Mouse (Mus musculus) left cerebral cortex, adult 2 months (tissue): ENCODE results near the gene Gna13. TPM values are rescaled to one million over a fixed set of nuclear protein-coding genes. Genes with fewer than 3 reads are reported as not detected.
"Not testable (repeated sequence)": the region's sequence is repeated elsewhere in the genome, so short reads cannot be mapped to it uniquely, and the experiment has no call there.

Experiments
- DNase-seq, 2 experiments: peaks; one replicate each; pipeline ENCODE4 v3.0.0; 2021 to 2022; ENCODE audit warnings: low spot score in 2 of 2, mixed read lengths in 1 of 2; ENCODE audit errors: extremely low spot score in 1 of 2
- H3K27ac ChIP-seq: fragments of 200-600 bp; 2 replicates; pipeline ENCODE4 v1.8.1; 2022
- H3K4me3 ChIP-seq: fragments of 200-600 bp; 2 replicates; pipeline ENCODE4 v1.8.1; 2022
- CTCF ChIP-seq: fragments of 200-600 bp; IDR thresholded peaks from 2 replicates; pipeline ENCODE4 v1.8.1; 2022; ENCODE audit warnings: antibody characterized with exemption, mild to moderate bottlenecking, moderate library complexity
- intact Hi-C: fragments of 180-260 bp; cut with DNase I; formaldehyde crosslinking; loops from one replicate; pipeline ENCODE4 v1.15.1; 2025
- total RNA-seq, 2 experiments: library from RNA; stranded (reverse); gene quantifications; 2 replicates each; pipeline ENCODE4 v1.2.3; 2021

Gna13 gene
- total RNA-seq, 2 experiments from 2014 or later = 45.0 to 47.7 TPM

DNA sequence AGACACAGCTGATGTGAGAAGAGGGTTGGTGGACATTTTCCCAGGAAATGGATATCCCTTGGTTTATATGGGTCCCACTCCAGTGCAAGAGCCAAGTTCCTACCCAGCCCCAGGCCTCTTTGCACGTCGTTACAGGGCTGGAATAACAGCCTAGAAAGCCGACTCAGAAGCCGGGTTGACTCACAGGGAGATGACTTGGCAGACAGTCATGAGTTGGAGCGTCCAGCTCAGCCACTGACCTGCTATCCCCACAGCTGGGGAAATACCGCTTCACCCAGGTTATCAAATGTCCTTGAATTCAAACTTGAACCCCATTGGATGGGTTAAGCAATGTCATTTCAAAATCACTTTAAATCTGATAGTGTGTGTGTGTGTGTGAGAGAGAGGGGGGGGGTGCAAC is 29.9 kb upstream of the Gna13 start:
- TF ChIP-seq CTCF = no peak
- intact Hi-C loops = loop anchor here (5.0 kb wide), 2 partner anchors 255 to 530 kb away; no protein-coding TSS in a partner anchor
- no peak for DNase-seq
- no peak overlapping the region for H3K27ac ChIP-seq
- H3K4me3 ChIP-seq = no peak overlapping the region

GRCm38 (mm10) chr11:109334773-109335172 is 27.9 kb upstream of the Gna13 start:
- no peak overlapping the region for H3K4me3 ChIP-seq
- intact Hi-C loops = loop anchor here (5.0 kb wide), 2 partner anchors 253 to 528 kb away; no protein-coding TSS in a partner anchor
- DNase-seq = no peak
- TF ChIP-seq CTCF = no peak
- no peak overlapping the region for H3K27ac ChIP-seq

DNA sequence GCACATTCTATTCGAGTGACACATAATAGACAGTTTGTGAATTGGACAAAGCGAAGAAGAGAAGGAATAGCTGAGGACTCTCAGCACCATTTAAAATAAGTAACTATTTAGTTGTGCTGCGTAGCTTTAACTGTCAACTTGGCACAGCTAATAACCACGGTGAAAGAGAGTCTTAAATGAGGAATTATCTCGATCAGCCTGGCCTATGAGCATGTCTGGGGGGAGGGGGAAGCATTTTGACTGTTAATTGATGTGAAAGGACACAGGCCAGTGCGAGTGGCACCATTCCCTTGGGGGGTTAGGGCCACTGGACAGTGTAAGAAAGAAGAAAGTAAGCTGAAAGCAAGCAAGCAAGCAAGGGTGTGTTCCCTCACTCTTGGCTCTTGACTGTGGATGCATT is 26.7 kb upstream of the Gna13 start:
- no peak overlapping the region for H3K4me3 ChIP-seq
- intact Hi-C loops = no loop called here
- no peak overlapping the region for H3K27ac ChIP-seq
- no peak for TF ChIP-seq CTCF
- no peak for DNase-seq

DNA sequence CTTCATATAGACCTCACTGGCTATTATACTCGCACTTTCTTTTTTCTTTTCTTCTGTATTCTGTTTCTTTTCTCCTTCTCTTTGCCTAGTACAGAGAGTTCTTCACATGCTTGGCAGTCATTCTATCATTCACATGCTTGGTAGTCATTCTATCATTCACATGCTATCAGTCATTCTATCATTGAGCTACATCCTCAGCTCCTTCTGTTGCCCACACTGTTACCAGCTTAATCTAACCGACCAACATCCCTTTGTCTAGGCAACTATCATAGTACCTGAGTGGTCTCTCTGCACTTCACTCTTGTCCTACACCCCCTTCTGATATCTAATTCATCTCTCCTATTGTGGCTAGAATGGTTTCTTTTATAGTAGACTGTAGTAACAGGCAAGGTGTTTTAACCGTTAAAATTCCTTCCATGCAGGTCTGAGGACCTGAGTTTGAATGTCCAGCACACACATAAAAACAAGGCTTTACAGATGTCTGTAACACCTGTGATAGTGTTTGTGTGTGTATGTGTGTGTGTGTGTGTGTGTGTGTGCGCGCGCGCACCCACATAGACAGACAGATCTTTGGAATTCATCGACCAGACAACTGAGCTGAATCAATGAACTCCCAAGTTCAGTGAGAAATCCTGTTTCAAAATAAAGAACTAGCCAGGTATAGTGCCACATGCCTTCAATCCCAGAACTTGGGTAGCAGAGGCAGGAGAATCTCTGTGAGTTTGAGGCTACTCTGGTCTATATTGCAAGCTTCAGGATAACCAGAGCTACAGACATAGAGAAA is 23.3 kb upstream of the Gna13 start:
- Histone ChIP-seq H3K4me3 (no peak overlapping the region), H3K27ac (no peak overlapping the region)
- no peak for DNase-seq
- no peak for TF ChIP-seq CTCF
- intact Hi-C loops = no loop called here

DNA sequence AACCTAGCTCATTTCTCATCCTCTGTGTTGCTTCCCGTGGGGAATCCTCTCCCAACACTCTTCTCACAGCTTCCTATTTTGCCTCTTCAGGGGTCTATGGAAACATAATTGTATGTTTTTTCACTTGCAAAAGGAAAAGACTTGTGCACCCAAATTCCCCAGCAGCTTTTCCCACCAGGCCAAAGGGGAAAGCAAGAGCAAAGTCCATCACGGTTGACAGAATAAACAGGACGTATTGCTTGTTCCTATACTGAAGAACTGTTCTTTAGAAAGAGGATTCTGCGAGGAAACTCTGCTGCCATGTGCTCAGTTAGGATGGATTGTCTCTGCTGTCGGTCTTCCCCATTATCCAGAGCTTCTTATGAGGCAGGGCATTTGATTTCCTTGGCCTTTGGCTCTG is 22.1 kb upstream of the Gna13 start:
- no peak overlapping the region for H3K4me3 ChIP-seq
- DNase-seq = no peak
- intact Hi-C loops = no loop called here
- no peak for TF ChIP-seq CTCF
- no peak overlapping the region for H3K27ac ChIP-seq

DNA sequence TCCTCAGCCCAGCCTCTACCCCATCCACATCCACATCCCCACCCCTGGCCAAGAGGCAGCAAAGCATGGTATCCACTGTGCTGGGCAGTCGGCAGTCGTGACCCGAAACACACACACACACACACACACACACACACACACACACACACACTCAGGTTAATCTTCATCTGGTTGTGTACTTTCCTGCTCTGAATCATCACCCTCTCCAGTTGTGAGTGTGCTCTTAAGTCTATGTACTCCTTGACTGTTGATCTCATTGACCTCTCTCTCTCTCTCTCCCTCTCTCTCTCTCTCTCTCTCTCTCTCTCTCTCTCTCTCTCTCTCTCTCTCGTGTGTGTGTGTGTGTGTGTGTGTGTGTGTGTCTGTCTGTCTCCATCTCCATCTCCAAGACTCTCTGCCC is 20.0 kb upstream of the Gna13 start:
- H3K4me3 ChIP-seq, DNase-seq, intact Hi-C loops, H3K27ac ChIP-seq: not testable (repeated sequence)

DNA sequence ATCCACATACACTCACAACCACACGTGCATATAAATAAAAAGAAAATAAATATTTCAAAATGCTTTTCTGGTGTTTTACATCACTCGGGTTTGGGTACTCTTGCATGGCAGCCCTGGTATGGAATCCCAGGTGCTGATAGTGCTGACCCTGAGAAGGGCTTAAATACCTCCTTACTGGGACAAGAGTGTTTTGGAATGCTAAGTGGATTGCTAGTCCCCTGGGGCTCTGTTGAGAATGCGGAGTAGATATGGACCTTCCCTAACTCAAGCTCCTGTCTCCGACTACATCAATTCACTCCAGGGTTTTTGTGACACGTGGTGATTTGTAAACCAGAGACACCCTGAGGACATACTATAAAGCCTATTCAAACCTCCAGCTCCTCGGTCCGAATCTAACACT is 19.1 kb upstream of the Gna13 start:
- TF ChIP-seq CTCF = no peak
- intact Hi-C loops = no loop called here

GRCm38 (mm10) chr11:109343991-109344599 is 18.5 kb upstream of the Gna13 start:
- peak; percentile 49 for TF ChIP-seq CTCF

More for the DNA sequence above, 19.1 kb upstream of the Gna13 start:
- H3K4me3 ChIP-seq = no peak overlapping the region
- no peak overlapping the region; the same call in 1 of the 2 replicates for H3K27ac ChIP-seq
- DNase-seq = no peak

GRCm38 (mm10) chr11:109347242-109347959 is 15.2 kb upstream of the Gna13 start:
- TF ChIP-seq CTCF = no peak
- DNase-seq = peak; percentile 67 to 76
- peak overlapping the region; percentile 62 for H3K27ac ChIP-seq
- intact Hi-C loops = no loop called here
- H3K4me3 ChIP-seq = no peak overlapping the region

More at GRCm38 (mm10) chr11:109343991-109344599, 18.5 kb upstream of the Gna13 start:
- Histone ChIP-seq H3K27ac (peak overlapping the region; percentile 8; the same call in 1 of the 2 replicates), H3K4me3 (no peak overlapping the region)
- intact Hi-C loops = no loop called here
- DNase-seq = no peak

DNA sequence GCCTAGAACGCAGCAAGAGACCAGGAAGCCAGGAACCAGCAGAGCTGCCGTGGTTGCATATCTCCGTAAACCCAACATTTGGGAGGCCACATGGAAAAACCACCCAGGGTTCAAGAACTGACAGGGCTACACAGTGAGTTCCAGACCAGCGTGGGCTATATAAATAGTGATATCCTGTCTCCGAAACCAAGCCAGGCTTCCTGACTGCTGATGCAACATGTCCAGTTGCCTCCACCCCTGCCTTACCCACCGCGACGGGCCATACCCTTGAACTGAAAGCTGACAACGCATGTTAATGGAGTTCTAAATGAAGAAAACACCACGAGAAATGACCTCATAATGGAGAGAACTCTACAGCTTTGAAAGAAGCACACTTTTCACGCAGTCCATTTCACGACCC is 14.2 kb upstream of the Gna13 start:
- Histone ChIP-seq H3K27ac (peak overlapping the region; percentile 2; the same call in 1 of the 2 replicates), H3K4me3 (no peak overlapping the region)
- no peak for TF ChIP-seq CTCF
- no peak for DNase-seq
- intact Hi-C loops = no loop called here

DNA sequence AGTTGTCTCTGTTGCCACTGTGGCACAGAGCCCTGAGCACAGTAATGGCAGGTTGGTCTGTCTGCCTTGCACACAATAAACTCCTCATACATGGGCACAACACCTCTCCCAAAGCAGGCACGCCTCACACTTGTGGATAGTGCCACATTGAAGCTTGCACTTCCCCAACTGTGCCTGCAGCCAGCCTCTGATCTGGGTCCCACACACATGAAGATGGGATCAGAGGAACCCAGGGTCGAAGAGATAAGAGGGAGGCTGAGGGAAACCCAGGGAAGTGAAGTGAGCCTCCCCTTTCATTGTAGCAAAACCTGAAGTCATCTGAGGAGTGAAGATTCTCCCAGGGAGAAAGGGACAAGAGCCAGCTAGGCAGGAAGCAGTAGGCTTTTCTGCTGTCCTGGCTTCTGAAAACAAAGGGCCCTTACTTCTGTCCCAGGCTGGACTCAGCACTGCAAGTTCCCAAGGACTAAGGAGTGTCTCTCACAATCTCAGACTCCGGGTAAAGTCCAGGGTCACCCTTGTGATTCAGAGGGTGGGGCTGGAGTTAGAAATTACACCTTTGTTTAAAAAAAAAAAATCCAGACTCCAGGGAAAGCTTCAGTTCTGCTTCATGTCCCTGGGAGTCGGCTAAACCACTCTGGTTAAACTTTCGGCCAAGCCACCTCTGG is 12.8 kb upstream of the Gna13 start:
- Histone ChIP-seq H3K4me3 (no peak overlapping the region), H3K27ac (no peak overlapping the region)
- TF ChIP-seq CTCF = no peak
- no peak for DNase-seq
- intact Hi-C loops = no loop called here
